Mouse (Mus musculus) lung, postnatal 25 days (tissue): ENCODE measurements around the gene Lhx5.

Source experiments
- DNase-seq: peaks from one replicate; pipeline ENCODE4 v3.0.0; 2022; ENCODE audit warnings: low spot score

The Lhx5 gene

DNA sequence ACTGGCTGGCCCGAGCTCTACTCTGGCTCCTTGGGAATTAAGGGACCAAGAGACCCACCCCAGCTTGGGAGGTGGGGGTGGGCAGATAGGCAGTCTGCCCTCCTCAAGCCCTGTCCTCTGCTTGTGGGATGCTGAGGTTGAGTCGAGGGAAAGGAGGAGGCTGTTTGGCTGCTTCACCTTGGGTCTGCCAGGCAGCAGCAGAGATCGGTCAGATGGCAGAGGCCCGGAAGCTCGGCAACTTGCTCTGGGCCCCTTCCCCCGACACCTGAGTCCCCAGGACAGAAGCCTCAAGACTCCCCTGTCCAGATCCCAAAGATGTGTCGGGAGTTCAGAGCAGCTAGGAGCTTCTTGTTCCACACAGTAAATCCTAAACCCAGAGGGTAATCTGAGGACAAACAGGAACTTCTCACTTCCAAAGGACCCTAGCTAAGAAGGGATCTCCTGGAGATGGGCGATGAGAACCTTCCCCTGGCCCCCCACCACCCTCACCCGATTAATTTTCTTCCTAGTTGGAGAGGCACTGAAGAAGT, 1.1 kb downstream of the Lhx5 start:
- no peak for DNase-seq

DNA sequence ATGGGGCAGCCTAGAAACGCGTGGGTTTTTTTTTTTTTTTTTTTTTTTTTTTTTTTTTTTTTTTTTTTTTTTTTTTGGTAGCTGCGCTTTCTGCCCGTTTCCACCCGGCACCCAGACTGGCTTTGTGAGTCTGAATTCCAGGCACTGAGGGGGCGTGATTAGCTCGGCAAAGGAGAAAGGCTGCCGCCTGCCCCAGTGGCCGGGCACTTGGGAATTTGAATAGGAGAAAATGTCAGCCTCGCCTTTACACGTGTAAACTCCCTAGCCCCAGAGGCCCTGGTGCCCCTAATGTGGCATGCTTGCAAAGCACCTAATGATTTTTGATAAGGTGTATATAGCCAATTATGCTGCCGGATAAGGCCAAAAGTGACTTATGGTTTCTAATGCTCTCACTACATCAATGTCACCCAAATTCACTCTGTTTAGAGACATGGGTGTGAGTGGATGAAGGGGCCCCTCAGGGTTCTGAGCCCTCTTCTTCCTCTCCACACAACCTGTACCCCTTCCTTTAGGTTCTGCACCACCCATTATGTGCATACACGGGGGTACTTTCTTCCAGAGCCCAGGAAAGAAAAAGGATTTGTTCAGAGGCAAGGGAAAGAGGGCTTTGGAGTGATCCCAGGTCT, 1.7 kb downstream of the Lhx5 start:
- no peak for DNase-seq

DNA sequence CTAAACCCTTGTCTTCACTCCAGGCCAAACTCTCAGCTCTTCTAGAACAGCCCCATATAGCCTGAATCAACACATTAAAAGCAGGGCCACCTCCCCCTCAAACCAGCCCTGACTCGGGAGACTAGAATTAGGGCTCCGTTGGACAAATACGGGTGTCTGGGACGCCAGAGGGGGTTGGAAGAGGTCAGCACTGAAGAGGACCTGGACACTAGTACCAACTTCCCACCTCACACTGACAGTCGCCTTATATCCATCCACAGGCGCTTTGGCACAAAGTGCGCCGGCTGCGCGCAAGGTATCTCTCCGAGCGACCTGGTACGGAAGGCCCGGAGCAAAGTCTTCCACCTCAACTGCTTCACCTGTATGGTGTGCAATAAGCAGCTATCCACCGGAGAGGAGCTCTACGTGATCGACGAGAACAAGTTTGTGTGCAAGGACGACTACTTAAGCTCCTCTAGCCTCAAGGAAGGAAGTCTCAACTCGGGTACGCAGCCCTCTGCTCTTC, 2.8 kb downstream of the Lhx5 start:
- DNase-seq: no peak

- DNase-seq: no peak
Measured at GRCm38 (mm10) chr5:120435006-120435681, 3.6 kb downstream of the Lhx5 start.

- no peak for DNase-seq
Measured at GRCm38 (mm10) chr5:120435731-120436501, 4.4 kb downstream of the Lhx5 start.

- no peak for DNase-seq
Measured at GRCm38 (mm10) chr5:120436885-120437495, 5.5 kb downstream of the Lhx5 start.

DNA sequence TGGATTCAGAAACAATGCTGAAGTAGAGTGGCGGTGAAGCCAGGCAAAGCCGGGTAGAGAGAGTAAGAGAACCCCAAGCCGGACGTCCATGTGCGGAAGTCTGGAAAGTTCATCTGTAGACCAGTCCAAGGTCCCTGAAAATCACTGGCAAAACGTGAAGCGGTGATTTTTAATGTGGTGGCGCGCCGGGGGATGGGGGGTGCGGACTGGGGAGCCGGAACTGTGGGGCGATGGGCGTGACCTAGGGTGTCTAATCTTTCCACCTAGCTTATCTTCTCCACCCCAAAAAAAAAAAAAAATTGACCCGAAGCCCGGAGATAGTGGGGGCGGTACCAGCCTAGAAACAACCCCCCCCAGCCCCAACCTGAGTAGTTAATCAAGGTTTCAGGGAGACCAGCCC, 6.0 kb downstream of the Lhx5 start:
- DNase-seq: no peak

- DNase-seq: no peak
Measured at GRCm38 (mm10) chr5:120437986-120438385, 6.5 kb downstream of the Lhx5 start.

- no peak for DNase-seq
Measured at GRCm38 (mm10) chr5:120438469-120438868, 7.0 kb downstream of the Lhx5 start.

- DNase-seq: no peak
Measured at GRCm38 (mm10) chr5:120438991-120439710, 7.7 kb downstream of the Lhx5 start.

DNA sequence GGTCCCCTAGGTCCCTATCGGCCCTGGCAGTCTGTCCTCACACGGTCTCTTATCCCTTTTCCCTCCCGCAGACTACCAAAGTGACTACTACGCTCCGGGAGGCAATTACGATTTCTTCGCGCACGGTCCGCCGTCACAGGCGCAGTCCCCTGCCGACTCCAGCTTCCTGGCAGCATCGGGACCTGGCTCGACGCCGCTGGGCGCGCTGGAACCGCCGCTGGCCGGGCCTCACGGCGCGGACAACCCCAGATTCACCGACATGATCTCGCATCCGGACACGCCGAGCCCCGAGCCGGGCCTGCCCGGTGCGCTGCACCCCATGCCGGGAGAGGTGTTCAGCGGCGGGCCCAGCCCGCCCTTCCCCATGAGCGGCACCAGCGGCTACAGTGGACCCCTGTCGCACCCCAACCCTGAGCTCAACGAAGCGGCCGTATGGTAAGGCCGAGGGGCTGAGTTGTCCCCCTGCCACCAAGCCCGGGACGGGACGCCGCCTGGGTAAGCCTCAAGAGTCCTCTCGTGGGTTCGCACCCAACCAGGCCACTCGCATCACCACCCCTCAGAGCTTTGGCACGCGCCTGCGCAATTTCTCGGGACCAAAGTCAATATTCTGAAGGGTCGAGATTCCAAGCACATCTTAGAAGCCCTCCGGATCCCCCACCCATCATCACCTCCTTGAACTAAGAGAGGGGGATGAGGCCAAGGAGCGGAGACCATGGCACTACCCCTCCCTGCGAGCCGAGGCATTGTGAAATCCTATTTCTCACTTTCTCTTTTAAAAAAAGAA, 8.6 kb downstream of the Lhx5 start:
- DNase-seq: no peak

- DNase-seq: peak; percentile 73
Measured at GRCm38 (mm10) chr5:120440733-120441132, 9.2 kb downstream of the Lhx5 start.

DNA sequence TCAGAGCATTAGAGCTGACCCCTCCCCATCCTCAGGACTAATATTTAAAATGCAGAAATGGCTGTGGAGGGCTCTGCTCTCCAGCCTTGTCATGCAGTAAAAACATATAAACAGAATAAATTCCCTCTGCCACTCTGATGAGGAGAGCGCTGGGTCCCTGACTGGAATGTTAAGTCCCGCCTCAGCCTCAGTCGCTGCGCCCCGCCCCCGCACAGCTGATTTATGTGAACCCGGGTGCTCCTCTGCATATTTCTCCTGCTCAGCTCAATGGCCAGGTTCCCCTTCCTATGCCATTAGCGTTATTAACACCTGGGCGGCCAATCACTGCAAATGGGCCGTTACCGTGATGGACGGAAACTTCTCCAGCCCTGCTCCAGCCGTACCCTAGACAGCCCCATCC, 15.8 kb downstream of the Lhx5 start:
- DNase-seq: no peak

DNA sequence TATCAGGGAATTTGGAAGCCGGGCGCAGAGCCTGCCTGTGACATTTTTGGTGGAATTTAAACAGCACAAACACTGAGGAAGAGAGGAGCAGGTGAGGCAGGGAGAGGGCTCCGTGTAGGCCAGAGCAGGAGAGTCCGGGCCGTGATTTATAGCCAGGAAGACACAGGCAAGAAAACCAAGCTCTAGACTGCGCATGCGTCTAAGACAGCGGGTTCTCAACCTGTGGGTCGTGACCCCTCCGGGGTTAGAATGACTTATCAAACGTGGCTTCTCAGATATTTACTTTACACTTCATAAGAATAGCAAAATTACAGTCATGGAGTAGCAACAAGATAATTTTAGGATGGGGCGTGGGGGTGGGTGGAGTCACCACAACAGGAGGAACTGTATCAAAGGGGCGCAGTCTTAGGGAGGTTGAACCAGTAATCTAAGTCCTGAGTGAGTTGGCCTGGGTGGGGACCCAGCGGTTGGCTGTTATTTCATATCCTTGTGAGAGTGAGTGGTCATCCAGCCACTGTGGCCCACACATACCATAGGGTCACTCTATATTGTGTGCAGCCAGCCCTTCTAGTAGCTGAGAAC, 23.3 kb downstream of the Lhx5 start:
- no peak for DNase-seq

DNA sequence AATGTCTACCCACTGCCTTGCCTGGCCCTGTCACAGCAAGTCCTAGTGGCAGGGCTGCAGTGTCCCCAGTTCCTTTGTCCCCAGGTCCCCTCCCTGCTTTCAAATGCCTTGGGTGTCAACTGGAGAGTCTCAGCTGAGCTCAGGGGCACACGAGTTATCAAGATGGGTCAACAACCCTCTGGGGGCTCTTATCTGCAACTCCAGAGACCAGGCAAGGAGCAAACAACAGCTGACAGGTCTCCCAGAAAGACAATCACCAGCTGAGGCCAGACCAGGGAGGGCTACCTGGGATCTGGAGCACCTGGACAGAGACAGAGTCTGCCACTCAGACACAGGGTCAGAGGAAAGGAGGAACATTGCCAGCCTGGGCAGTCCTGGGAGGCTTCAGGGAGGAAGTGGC, 24.8 kb downstream of the Lhx5 start:
- no peak for DNase-seq

- no peak for DNase-seq
Measured at GRCm38 (mm10) chr5:120456841-120457554, 25.5 kb downstream of the Lhx5 start.

GRCm38 (mm10) chr5:120457628-120458027, 26.1 kb downstream of the Lhx5 start:
- peak; percentile 18 for DNase-seq

DNA sequence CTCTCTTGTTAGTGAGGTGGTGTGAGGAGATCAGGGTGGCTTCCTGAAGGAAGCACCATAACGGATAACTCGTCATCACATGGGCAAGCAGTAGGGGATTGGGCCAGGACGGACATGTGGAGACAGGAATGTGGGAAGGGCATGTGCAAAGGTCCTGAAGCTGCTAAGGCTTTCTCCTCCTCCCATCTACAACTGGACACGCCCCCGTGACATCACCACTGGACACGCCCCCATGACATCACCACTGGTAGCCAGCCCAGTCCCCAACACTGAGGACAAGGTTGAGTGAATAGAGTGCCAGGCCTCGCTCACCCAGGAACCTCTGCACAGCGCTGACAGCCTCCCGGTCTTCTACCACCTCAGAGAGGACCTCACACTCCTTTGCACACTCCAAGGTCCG, 27.6 kb downstream of the Lhx5 start:
- no peak for DNase-seq

GRCm38 (mm10) chr5:120461902-120462301, 30.4 kb downstream of the Lhx5 start:
- no peak for DNase-seq

GRCm38 (mm10) chr5:120464321-120464720, 32.8 kb downstream of the Lhx5 start:
- DNase-seq: no peak
